In the genomic region with DNA sequence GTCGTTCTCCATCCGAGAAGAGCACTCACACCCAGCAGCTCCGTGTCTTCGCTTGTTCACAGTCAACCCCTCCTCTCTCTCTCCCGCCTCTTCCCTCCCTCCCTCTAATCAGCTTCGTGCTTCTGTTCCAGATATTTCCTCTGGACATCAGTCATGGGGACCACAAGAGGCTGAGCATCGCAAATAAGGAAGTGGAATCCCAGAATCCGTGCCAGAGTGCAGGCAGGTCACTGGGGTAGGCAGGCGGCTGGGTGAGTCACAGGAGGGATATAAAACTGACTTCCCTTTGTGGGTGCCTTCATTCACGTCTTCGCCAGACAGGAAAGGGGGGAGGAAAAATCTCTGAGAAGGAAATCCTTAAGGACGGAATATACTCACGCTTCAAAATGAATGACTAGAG, we compare ENCODE assay signal across 9 mouse cellular contexts. TPM values are rescaled to one million over a fixed set of nuclear protein-coding genes. Genes with fewer than 3 reads are reported as not detected.
DNase-seq lines count a peak whose midpoint lies in the region; ATAC-seq lines count a peak whose summit lies in the region.
"Had no signal": no experiment of that assay in that cellular context is flagged by ENCODE, and none has a peak within 500 bp of the region (broad histone marks: within the 10 kb centered on the region; RNA-seq: fewer than 3 reads in every experiment).

No protein-coding gene starts in this region.

- H3K4me2 ChIP-seq in heart, embryonic 14.5 days (ENCODE audit: low read length): 0 out of 2 replicates have a peak overlapping the region, but pooled peaks have one; percentile 20
- H3K4me2 ChIP-seq: neural tube, embryonic 13.5 days had no signal

- H3K27me3 ChIP-seq in heart, embryonic 14.5 days (ENCODE audit: control insufficient read depth, insufficient read depth, low read length): no peaks in the 10 kb centered on the region
- H3K27me3 ChIP-seq: neural tube, embryonic 13.5 days had no signal

- H3K27ac ChIP-seq in heart, embryonic 14.5 days (replicated peaks in 1 of 2; ENCODE audit: control insufficient read depth in 1 of 2, insufficient read depth in 1 of 2, low read depth in 2 of 2, low read length in 2 of 2): peak overlapping the region in 1 of 2 experiments; percentile 31; a peak in 2 of 4 replicates
- H3K27ac ChIP-seq: neural tube, embryonic 13.5 days had no signal

- 24% methylated on average over 13 of the region's 13 CpGs for WGBS in heart, embryonic 14.5 days

- no peaks in the 10 kb centered on the region for H3K9me3 ChIP-seq in heart, embryonic 14.5 days (ENCODE audit: control insufficient read depth, low read length)
- H3K9me3 ChIP-seq: neural tube, embryonic 13.5 days had no signal

- H3K9ac ChIP-seq in heart, embryonic 14.5 days (ENCODE audit: low read length): no peak overlapping the region
- H3K9ac ChIP-seq: neural tube, embryonic 13.5 days had no signal

- H3K36me3 ChIP-seq in heart, embryonic 14.5 days (ENCODE audit: control insufficient read depth, insufficient read depth, low read length): no peaks in the 10 kb centered on the region
- H3K36me3 ChIP-seq: neural tube, embryonic 13.5 days had no signal

- DNase-seq in adrenal gland, adult (ENCODE audit: inconsistent age in 2 of 2, low spot score in 1 of 2): peak; percentile 37 to 66
- DNase-seq in adrenal gland, adult 18-20 months (ENCODE audit: low spot score in 2 of 2): no peak
- DNase-seq in kidney, postnatal 36 days: peak; percentile 73 to 74
- no peak for DNase-seq in cerebellum, postnatal 4 days (ENCODE audit: low spot score in 2 of 2)
- no peak for DNase-seq in right cerebral cortex, postnatal 10 days (ENCODE audit: low spot score in 2 of 2)
- no peak for DNase-seq in adipocyte (ENCODE audit: low spot score)

- H3K4me1 ChIP-seq in heart, embryonic 14.5 days (ENCODE audit: control insufficient read depth in 2 of 2, insufficient read depth in 2 of 2, low read length in 2 of 2): peaks cover 13 to 21% of the 10 kb centered on the region in 2 experiments

- ATAC-seq in heart, embryonic 14.5 days (ENCODE audit: insufficient number of reproducible peaks, insufficient read depth, low FRiP score, low read depth): peak; percentile 62
- ATAC-seq in megakaryocyte, adult 5-6 weeks (ENCODE audit: poor library complexity, severe bottlenecking): peak; percentile 69

- no peak overlapping the region for H3K4me3 ChIP-seq in heart, embryonic 14.5 days (ENCODE audit: control insufficient read depth in 1 of 2, insufficient read depth in 1 of 2, low read depth in 1 of 2, low read length in 2 of 2)
- H3K4me3 ChIP-seq: neural tube, embryonic 13.5 days had no signal

RNA-seq across cellular contexts. Expression of a gene that starts 1.8 kb away (rescaled TPM):
- total RNA-seq in adrenal gland, adult 18-20 months (2021): under 1 TPM; 0.61 to 0.86 TPM
- polyA plus RNA-seq in heart, embryonic 14.5 days (2014; fragmentation: Nextera tagmentation; extraction: Ambion mirVana): 6.9 and 7.0 TPM in 2 replicates
- 0.07 and 0.09 TPM in 2 replicates for total RNA-seq in megakaryocyte, adult 5-6 weeks (2015)
- total RNA-seq in megakaryocyte, adult 5-6 weeks (2017): 0.11 and 0.12 TPM in 2 replicates

RNA-seq across cellular contexts. Expression of a gene that starts 13.1 kb away (rescaled TPM):
- total RNA-seq in adrenal gland, adult 18-20 months (2021): 100 to 1,000 TPM in 1 of 2 experiments, 10 to 100 TPM in 1; 95.7 to 111 TPM
- 23.7 and 26.4 TPM in 2 replicates for polyA plus RNA-seq in heart, embryonic 14.5 days (2014; fragmentation: Nextera tagmentation; extraction: Ambion mirVana)
- 68.3 and 78.2 TPM in 2 replicates for total RNA-seq in megakaryocyte, adult 5-6 weeks (2015)
- total RNA-seq in megakaryocyte, adult 5-6 weeks (2017): 44.4 and 46.5 TPM in 2 replicates

RNA-seq across cellular contexts. Expression of a gene that starts 42.2 kb away (rescaled TPM):
- total RNA-seq in adrenal gland, adult 18-20 months (2021): 10 to 100 TPM; 59.7 to 65.5 TPM
- polyA plus RNA-seq in heart, embryonic 14.5 days (2014; fragmentation: Nextera tagmentation; extraction: Ambion mirVana): 31.7 and 38.2 TPM in 2 replicates
- 52.9 and 53.8 TPM in 2 replicates for total RNA-seq in megakaryocyte, adult 5-6 weeks (2015)
- 36.7 and 38.7 TPM in 2 replicates for total RNA-seq in megakaryocyte, adult 5-6 weeks (2017)

Comparison
In these comparisons a context has a peak if more than half of its experiments do, and no peak if none do; other contexts are left out.
1. DNase-seq: peak in adrenal gland, adult (2 of 2) and kidney, postnatal 36 days (2 of 2); none in adrenal gland, adult 18-20 months (0 of 2), cerebellum, postnatal 4 days (0 of 2), right cerebral cortex, postnatal 10 days (0 of 2) and adipocyte (single experiment).